Mouse (Mus musculus) heart, embryonic 13.5 days (tissue): ENCODE results near the gene Dcaf5. TPM values are rescaled to one million over a fixed set of nuclear protein-coding genes. Genes with fewer than 3 reads are reported as not detected.

Experiments used
- ATAC-seq: fragments of 200-750 bp; cut with Nextera tagmentation; 2 replicates; pipeline ENCODE4 v1.8.0; 2017; ENCODE audit warnings: moderate TSS enrichment; ENCODE audit not compliant: insufficient number of reproducible peaks, low FRiP score, low TSS enrichment; ENCODE audit errors: extremely low read depth
- H3K27ac ChIP-seq: fragments of 300-500 bp; sonication (generic); replicated peaks from 2 replicates; pipeline ENCODE4 v1.5.1; 2015; ENCODE audit warnings: moderate library complexity, mild to moderate bottlenecking, inconsistent platforms
- H3K27me3 ChIP-seq: fragments of 300-500 bp; sonication (generic); replicated peaks from 2 replicates; pipeline ENCODE4 v1.6.1; 2015; ENCODE audit warnings: mild to moderate bottlenecking, inconsistent platforms
- H3K36me3 ChIP-seq: fragments of 300-500 bp; sonication (generic); 2 replicates; pipeline ENCODE4 v1.6.1; 2015; ENCODE audit warnings: mild to moderate bottlenecking, inconsistent platforms
- H3K4me1 ChIP-seq: fragments of 300-500 bp; sonication (generic); 2 replicates; pipeline ENCODE4 v1.6.1; 2015; ENCODE audit warnings: inconsistent platforms
- H3K4me2 ChIP-seq: fragments of 300-500 bp; sonication (generic); 2 replicates; pipeline ENCODE4 v1.6.1; 2015; ENCODE audit warnings: inconsistent platforms, mild to moderate bottlenecking, moderate library complexity
- H3K4me3 ChIP-seq: fragments of 300-500 bp; sonication (generic); 2 replicates; pipeline ENCODE4 v1.5.1; 2015; ENCODE audit warnings: moderate library complexity, mild to moderate bottlenecking, inconsistent platforms
- H3K9ac ChIP-seq: fragments of 300-500 bp; sonication (generic); 2 replicates; pipeline ENCODE4 v1.6.1; 2015; ENCODE audit warnings: inconsistent platforms, mild to moderate bottlenecking, moderate library complexity
- H3K9me3 ChIP-seq: fragments of 300-500 bp; sonication (generic); 2 replicates; pipeline ENCODE4 v1.6.1; 2016; ENCODE audit warnings: inconsistent platforms
- WGBS: fragments of 180-500 bp; shearing (Covaris S2); methylation state at CpG from one replicate; pipeline ENCODE4 v1.1.7; 2015; ENCODE audit warnings: mixed read lengths; 5-methylcytosine and 5-hydroxymethylcytosine counted together
- polyA plus RNA-seq: library from polyadenylated mRNA; unstranded; fragments of >200 nt; fragmentation: Nextera tagmentation; extraction: Ambion mirVana; gene quantifications from 2 replicates; pipeline ENCODE4 v1.2.1, GENCODE M21; 2015

Dcaf5 gene
- polyA plus RNA-seq, 1 experiment from 2014 or later = 9.2 TPM

- H3K27me3 ChIP-seq = no peaks in the 10 kb centered on the region
- no peak overlapping the region for H3K4me2 ChIP-seq
- no peak overlapping the region for H3K27ac ChIP-seq
- ATAC-seq = no peak
- H3K9me3 ChIP-seq = no peaks in the 10 kb centered on the region
- no peaks in the 10 kb centered on the region for H3K4me1 ChIP-seq
- no peak overlapping the region for H3K9ac ChIP-seq
- H3K36me3 ChIP-seq = peaks cover 76% of the 10 kb centered on the region
- WGBS = 42% methylated on average over 3 of the region's 3 CpGs
- no peak overlapping the region for H3K4me3 ChIP-seq
These were observed 29.8 kb downstream of the Dcaf5 start for GRCm38 (mm10) chr12:80406650-80407049.

- Histone ChIP-seq H3K4me1 (no peaks in the 10 kb centered on the region), H3K9ac (no peak overlapping the region), H3K27me3 (no peaks in the 10 kb centered on the region), H3K27ac (no peak overlapping the region), H3K4me2 (no peak overlapping the region), H3K36me3 (peaks cover 80% of the 10 kb centered on the region), H3K4me3 (no peak overlapping the region), H3K9me3 (no peaks in the 10 kb centered on the region)
- ATAC-seq = no peak
- 90% methylated on average over 6 of the region's 6 CpGs for WGBS
These were observed 32.3 kb downstream of the Dcaf5 start for GRCm38 (mm10) chr12:80404139-80404538.

GRCm38 (mm10) chr12:80399147-80399546, 37.3 kb downstream of the Dcaf5 start:
- Histone ChIP-seq H3K9ac (no peak overlapping the region), H3K36me3 (peaks cover 93% of the 10 kb centered on the region), H3K27ac (no peak overlapping the region), H3K27me3 (no peaks in the 10 kb centered on the region), H3K4me3 (no peak overlapping the region), H3K4me2 (no peak overlapping the region), H3K4me1 (no peaks in the 10 kb centered on the region), H3K9me3 (no peaks in the 10 kb centered on the region)
- 89% methylated on average over 2 of the region's 2 CpGs for WGBS
- no peak for ATAC-seq

- Histone ChIP-seq H3K36me3 (peaks cover 82% of the 10 kb centered on the region), H3K27ac (no peak overlapping the region), H3K4me1 (no peaks in the 10 kb centered on the region), H3K4me2 (no peak overlapping the region), H3K4me3 (no peak overlapping the region), H3K9ac (no peak overlapping the region), H3K9me3 (no peaks in the 10 kb centered on the region), H3K27me3 (no peaks in the 10 kb centered on the region)
- ATAC-seq = no peak
- WGBS = 66% methylated on average over 6 of the region's 6 CpGs
These were observed 40.0 kb downstream of the Dcaf5 start for GRCm38 (mm10) chr12:80396397-80396796.

GRCm38 (mm10) chr12:80395270-80395669, 41.1 kb downstream of the Dcaf5 start:
- Histone ChIP-seq H3K36me3 (peaks cover 72% of the 10 kb centered on the region), H3K9ac (no peak overlapping the region), H3K4me2 (no peak overlapping the region), H3K27me3 (no peaks in the 10 kb centered on the region), H3K4me3 (no peak overlapping the region), H3K4me1 (no peaks in the 10 kb centered on the region), H3K9me3 (no peaks in the 10 kb centered on the region), H3K27ac (no peak overlapping the region)
- 90% methylated on average over 4 of the region's 4 CpGs for WGBS
- no peak for ATAC-seq

- H3K9me3 ChIP-seq = no peaks in the 10 kb centered on the region
- no peak overlapping the region for H3K9ac ChIP-seq
- no peak for ATAC-seq
- WGBS = 84% methylated on average over 2 of the region's 2 CpGs
- H3K4me2 ChIP-seq = no peak overlapping the region
- no peaks in the 10 kb centered on the region for H3K4me1 ChIP-seq
- H3K36me3 ChIP-seq = peaks cover 66% of the 10 kb centered on the region
- H3K4me3 ChIP-seq = no peak overlapping the region
- no peaks in the 10 kb centered on the region for H3K27me3 ChIP-seq
- H3K27ac ChIP-seq = no peak overlapping the region
These were observed 42.4 kb downstream of the Dcaf5 start for GRCm38 (mm10) chr12:80394045-80394444.

GRCm38 (mm10) chr12:80389448-80389847, 47.0 kb downstream of the Dcaf5 start:
- H3K27me3 ChIP-seq = no peaks in the 10 kb centered on the region
- H3K4me1 ChIP-seq = peaks cover 12% of the 10 kb centered on the region
- no peaks in the 10 kb centered on the region for H3K9me3 ChIP-seq
- WGBS = 53% methylated on average over 3 of the region's 3 CpGs
- H3K27ac ChIP-seq = no peak overlapping the region
- no peak overlapping the region for H3K4me3 ChIP-seq
- no peak overlapping the region for H3K4me2 ChIP-seq
- H3K9ac ChIP-seq = no peak overlapping the region
- peaks cover 37% of the 10 kb centered on the region for H3K36me3 ChIP-seq
- no peak for ATAC-seq

GRCm38 (mm10) chr12:80387326-80387725, 49.1 kb downstream of the Dcaf5 start:
- H3K27ac ChIP-seq = no peak overlapping the region
- peaks cover 31% of the 10 kb centered on the region for H3K36me3 ChIP-seq
- no peaks in the 10 kb centered on the region for H3K9me3 ChIP-seq
- no peak overlapping the region for H3K4me3 ChIP-seq
- ATAC-seq = no peak
- peaks cover 28% of the 10 kb centered on the region for H3K4me1 ChIP-seq
- whole genome bisulfite sequencing = 90% methylated on average over 5 of the region's 5 CpGs
- no peaks in the 10 kb centered on the region for H3K27me3 ChIP-seq
- no peak overlapping the region for H3K4me2 ChIP-seq
- H3K9ac ChIP-seq = no peak overlapping the region

GRCm38 (mm10) chr12:80385361-80385760, 51.0 kb downstream of the Dcaf5 start:
- H3K9ac ChIP-seq = no peak overlapping the region

GRCm38 (mm10) chr12:80383478-80383877, 52.9 kb downstream of the Dcaf5 start:
- peaks cover 46% of the 10 kb centered on the region for H3K4me1 ChIP-seq
- peaks cover 29% of the 10 kb centered on the region for H3K36me3 ChIP-seq
- WGBS = 62% methylated on average over 8 of the region's 8 CpGs
- 0 out of 2 replicates have a peak overlapping the region, but pooled peaks have one; percentile 21 for H3K9ac ChIP-seq
- no peaks in the 10 kb centered on the region for H3K27me3 ChIP-seq
- no peak for ATAC-seq
- H3K27ac ChIP-seq = peak overlapping the region; percentile 65
- H3K9me3 ChIP-seq = no peaks in the 10 kb centered on the region
- H3K4me3 ChIP-seq = no peak overlapping the region
- no peak overlapping the region for H3K4me2 ChIP-seq

More at GRCm38 (mm10) chr12:80385361-80385760, 51.0 kb downstream of the Dcaf5 start:
- H3K27me3 ChIP-seq = no peaks in the 10 kb centered on the region
- no peak overlapping the region for H3K4me3 ChIP-seq
- 35% methylated on average over 1 of the region's 1 CpGs for WGBS
- no peak overlapping the region for H3K4me2 ChIP-seq
- peaks cover 29% of the 10 kb centered on the region for H3K36me3 ChIP-seq
- no peaks in the 10 kb centered on the region for H3K9me3 ChIP-seq
- peaks cover 34% of the 10 kb centered on the region for H3K4me1 ChIP-seq
- no peak for ATAC-seq
- peak overlapping the region; percentile 8; the same call in 1 of the 2 replicates for H3K27ac ChIP-seq

GRCm38 (mm10) chr12:80382794-80383193, 53.6 kb downstream of the Dcaf5 start:
- Histone ChIP-seq H3K9ac (no peak overlapping the region), H3K4me1 (peaks cover 46% of the 10 kb centered on the region), H3K9me3 (no peaks in the 10 kb centered on the region), H3K27me3 (no peaks in the 10 kb centered on the region), H3K4me3 (no peak overlapping the region), H3K27ac (peak overlapping the region; percentile 65), H3K36me3 (peaks cover 34% of the 10 kb centered on the region), H3K4me2 (no peak overlapping the region)
- WGBS = 55% methylated on average over 2 of the region's 2 CpGs
- no peak for ATAC-seq

- no peak for ATAC-seq
- Histone ChIP-seq H3K4me1 (peaks cover 39% of the 10 kb centered on the region), H3K27ac (peak overlapping the region; percentile 75), H3K4me2 (no peak overlapping the region), H3K36me3 (peaks cover 46% of the 10 kb centered on the region), H3K9me3 (no peaks in the 10 kb centered on the region), H3K9ac (peak overlapping the region; percentile 37), H3K27me3 (no peaks in the 10 kb centered on the region), H3K4me3 (no peak overlapping the region)
- WGBS = 79% methylated on average over 10 of the region's 10 CpGs
These were observed 56.5 kb downstream of the Dcaf5 start for GRCm38 (mm10) chr12:80379831-80380457.
